Mouse (Mus musculus): Measurements from ENCODE around the gene Ccdc13. TPM values are rescaled to one million over a fixed set of nuclear protein-coding genes. Genes with fewer than 3 reads are reported as not detected.

Gene Ccdc13
- polyA plus RNA-seq (2016; fragmentation: Nextera tagmentation; extraction: Ambion mirVana): not detected in 2 replicates

DNA sequence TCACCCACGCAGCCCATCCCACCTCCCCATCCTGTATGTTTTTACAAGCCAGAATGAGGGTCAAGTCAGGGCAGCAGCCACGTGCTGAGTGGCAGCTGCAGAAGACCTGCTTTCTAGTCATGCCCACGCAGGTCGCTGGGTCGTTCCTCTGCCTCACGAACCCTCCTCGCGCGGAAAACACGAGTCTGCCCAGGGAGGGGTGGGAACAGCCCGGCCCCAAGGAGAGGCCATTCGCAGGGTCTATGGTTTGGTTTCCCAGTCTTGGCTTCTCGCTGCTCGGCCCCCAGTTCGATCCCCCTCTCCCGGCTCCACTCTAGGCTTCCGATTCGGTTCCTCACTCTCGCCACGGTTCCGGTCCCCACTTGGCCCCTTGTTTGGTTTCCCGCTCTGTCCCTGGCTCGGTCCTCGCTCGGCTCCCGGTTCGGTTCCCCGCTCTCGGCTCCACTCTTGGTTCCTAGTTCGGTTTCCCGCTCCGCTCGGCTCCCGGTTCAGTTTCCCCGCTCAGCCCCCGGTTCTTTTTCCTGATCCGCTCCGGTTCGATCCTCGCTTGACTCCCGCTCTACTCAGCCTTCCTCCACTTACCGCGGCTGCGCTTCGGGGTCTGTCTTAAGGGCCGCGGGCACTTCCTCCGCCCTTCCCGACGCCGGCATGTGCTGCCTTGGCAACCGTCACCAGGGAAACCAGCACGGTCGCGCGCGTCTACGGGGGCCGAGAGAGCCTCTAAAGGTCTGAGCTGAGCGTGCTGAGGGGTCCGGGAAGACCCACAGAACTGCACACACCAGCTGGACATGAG is at the start of gene Ccdc13:
Gene Ccdc13, minus strand, starts transcription at position 633 of the 793 bp plus-strand sequence.
- 0 out of 2 replicates have a peak, but pooled peaks cover 6% of the 10 kb centered on the region for H3K9me3 ChIP-seq (replicated peaks)
- ATAC-seq: peak; percentile 59; the same call in 1 of the 2 replicates
- H3K4me1 ChIP-seq: peaks cover 9% of the 10 kb centered on the region; the same call in 1 of the 2 replicates
- peak within 1 kb of the TSS; percentile 43; the same call in 1 of the 2 replicates for H3K9ac ChIP-seq
- 3% methylated on average over 61 of the region's 61 CpGs for WGBS (ENCODE audit: insufficient replicate concordance)
- peak within 1 kb of the TSS; percentile 48 for H3K4me3 ChIP-seq
- no peaks in the 10 kb centered on the region for H3K36me3 ChIP-seq
- H3K27ac ChIP-seq: no peak within 1 kb of the TSS
- peak within 1 kb of the TSS; percentile 71 for H3K4me2 ChIP-seq
- H3K27me3 ChIP-seq (replicated peaks): peaks cover 45% of the 10 kb centered on the region

DNA sequence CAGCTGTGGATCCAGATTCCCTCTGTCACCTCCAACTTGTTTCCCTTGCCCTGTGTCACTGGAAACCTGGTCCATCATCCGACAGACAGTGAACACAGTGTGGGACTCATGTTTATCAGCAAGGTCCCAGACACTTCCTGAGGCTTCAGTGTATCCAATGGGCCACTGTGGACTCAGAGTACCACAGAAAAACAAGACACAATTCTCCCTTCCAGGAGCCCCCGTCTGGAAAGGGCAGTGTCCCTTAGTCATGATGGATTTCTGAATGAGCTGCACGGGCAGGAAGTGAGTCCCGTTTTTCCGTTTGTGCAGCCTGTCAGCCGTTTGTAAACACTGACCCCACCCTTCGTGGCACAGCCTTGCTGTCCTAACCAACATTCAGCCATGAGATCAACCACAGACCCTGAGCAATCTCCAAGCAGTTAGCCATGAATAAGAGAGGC is 42.8 kb upstream of the Ccdc13 start:
- H3K27ac ChIP-seq: no peak overlapping the region
- H3K4me2 ChIP-seq: no peak overlapping the region
- H3K9me3 ChIP-seq (replicated peaks): no peaks in the 10 kb centered on the region
- WGBS (ENCODE audit: insufficient replicate concordance): 12% methylated on average over 7 of the region's 7 CpGs
- no peaks in the 10 kb centered on the region for H3K36me3 ChIP-seq
- no peaks in the 10 kb centered on the region for H3K27me3 ChIP-seq (replicated peaks)
- H3K4me3 ChIP-seq: no peak overlapping the region
- H3K4me1 ChIP-seq: 0 out of 2 replicates have a peak, but pooled peaks cover 5% of the 10 kb centered on the region
- ATAC-seq: peak; percentile 57
- H3K9ac ChIP-seq: no peak overlapping the region

DNA sequence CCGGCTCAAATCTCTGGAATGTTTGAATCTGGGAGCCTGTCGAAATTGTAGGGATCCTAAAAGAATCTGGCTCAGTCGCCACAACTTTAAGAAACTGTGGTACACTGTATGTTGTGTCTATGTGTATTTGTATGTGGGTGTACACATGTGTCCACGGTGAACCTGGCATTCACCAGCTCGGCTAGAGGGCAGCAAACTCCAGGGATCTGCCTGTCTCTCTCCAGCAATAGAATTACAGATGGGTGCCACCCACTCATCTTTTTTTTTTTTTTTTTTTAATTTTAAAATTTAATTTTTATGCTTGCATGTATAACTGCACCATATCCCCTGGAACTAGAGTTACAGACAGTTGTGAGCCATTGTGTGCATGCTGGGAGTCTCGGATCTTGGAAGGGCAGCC is 42.0 kb upstream of the Ccdc13 start:
- no peaks in the 10 kb centered on the region for H3K36me3 ChIP-seq
- peak overlapping the region; percentile 45; the same call in 1 of the 2 replicates for H3K27ac ChIP-seq
- 64% methylated on average over 6 of the region's 6 CpGs for WGBS (ENCODE audit: insufficient replicate concordance)
- no peak for ATAC-seq
- H3K27me3 ChIP-seq (replicated peaks): no peaks in the 10 kb centered on the region
- H3K4me2 ChIP-seq: no peak overlapping the region
- H3K4me3 ChIP-seq: no peak overlapping the region
- no peaks in the 10 kb centered on the region for H3K9me3 ChIP-seq (replicated peaks)
- H3K9ac ChIP-seq: no peak overlapping the region
- 0 out of 2 replicates have a peak, but pooled peaks cover 5% of the 10 kb centered on the region for H3K4me1 ChIP-seq

DNA sequence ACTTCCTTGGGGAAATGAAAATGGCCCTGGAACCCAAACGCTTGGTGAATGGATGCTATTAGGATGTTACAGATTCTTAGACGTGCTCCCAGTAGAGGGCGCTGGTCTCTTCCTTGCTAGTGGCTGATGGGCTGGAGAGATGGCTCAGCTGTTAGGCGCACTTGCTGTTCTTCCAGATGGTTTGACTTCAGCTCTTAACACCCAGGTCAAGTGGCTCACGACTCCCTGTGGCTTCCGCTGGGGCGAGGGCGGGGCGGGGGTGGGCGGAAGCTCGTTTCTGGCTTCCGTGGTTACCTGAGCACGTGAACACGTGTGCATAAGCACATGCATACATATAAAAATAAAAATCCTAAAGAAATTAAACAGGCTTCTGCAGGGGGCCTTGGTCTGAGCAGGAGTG is 41.6 kb upstream of the Ccdc13 start:
- H3K36me3 ChIP-seq: no peaks in the 10 kb centered on the region
- no peak overlapping the region for H3K27ac ChIP-seq
- no peak for ATAC-seq
- no peak overlapping the region for H3K4me2 ChIP-seq
- H3K4me1 ChIP-seq: 0 out of 2 replicates have a peak, but pooled peaks cover 5% of the 10 kb centered on the region
- H3K9ac ChIP-seq: no peak overlapping the region
- H3K27me3 ChIP-seq (replicated peaks): no peaks in the 10 kb centered on the region
- no peaks in the 10 kb centered on the region for H3K9me3 ChIP-seq (replicated peaks)
- 14% methylated on average over 14 of the region's 14 CpGs for WGBS (ENCODE audit: insufficient replicate concordance)
- H3K4me3 ChIP-seq: no peak overlapping the region

DNA sequence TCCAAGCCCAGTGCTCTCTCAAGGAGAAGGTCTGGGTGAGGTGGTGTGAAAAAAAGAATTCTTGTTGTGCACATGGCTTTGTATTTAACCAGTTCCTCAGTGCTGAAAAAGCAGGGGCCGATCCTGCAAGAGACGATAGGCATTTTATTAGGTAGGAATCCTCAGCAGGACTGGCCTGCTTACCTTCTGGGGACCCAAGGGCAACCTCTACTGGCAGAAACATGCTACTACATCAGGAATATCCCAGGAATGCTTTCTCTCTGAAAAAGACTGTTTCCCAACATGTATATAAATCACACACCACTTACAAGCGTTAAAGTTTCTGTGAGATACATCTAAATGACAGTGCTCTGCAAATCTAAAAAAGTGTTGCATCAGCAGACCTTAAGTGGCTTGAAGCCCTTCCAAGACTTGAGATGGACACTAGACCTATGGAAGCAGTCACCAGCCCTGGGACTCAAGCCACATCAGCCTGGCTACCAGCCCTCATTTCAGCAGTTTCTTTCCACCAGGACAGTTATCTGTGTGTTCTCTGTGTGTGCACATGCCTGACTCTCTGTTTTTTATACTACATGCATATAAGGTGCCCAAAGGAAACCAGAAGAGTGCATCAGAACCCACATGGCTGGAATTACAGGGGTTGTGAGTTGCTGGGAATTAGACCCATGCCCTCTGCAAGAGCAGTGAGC is 37.9 kb upstream of the Ccdc13 start:
- Histone ChIP-seq H3K4me1 (0 out of 2 replicates have a peak, but pooled peaks cover 5% of the 10 kb centered on the region), H3K36me3 (no peaks in the 10 kb centered on the region), H3K9ac (no peak overlapping the region), H3K27me3 (replicated peaks) (no peaks in the 10 kb centered on the region), H3K27ac (no peak overlapping the region), H3K4me2 (no peak overlapping the region), H3K4me3 (no peak overlapping the region), H3K9me3 (replicated peaks) (no peaks in the 10 kb centered on the region)
- ATAC-seq: no peak
- WGBS (ENCODE audit: insufficient replicate concordance): 27% methylated on average over 3 of the region's 3 CpGs

DNA sequence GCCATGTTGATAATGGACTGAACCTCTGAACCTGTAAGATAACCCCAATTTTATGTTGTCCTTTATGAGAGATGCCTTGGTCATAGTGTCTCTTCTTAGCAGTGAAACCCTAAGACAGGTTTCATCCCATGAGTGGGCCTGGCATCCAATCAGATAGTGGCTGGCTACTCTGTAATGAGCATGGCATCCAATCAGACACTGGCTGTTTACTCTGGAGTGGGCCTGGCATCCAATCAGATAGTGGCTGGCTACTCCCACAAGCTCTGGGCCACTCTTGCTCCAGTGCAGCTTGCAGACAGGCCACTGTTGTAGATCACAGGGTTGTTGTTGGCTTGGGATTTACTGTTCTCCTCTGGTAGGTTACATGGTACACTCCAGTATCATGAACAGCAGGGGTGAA is 34.3 kb upstream of the Ccdc13 start:
- Histone ChIP-seq H3K27ac (no peak overlapping the region), H3K9ac (no peak overlapping the region), H3K27me3 (replicated peaks) (no peaks in the 10 kb centered on the region), H3K4me1 (no peaks in the 10 kb centered on the region), H3K9me3 (replicated peaks) (no peaks in the 10 kb centered on the region), H3K4me3 (no peak overlapping the region), H3K36me3 (no peaks in the 10 kb centered on the region), H3K4me2 (no peak overlapping the region)
- ATAC-seq: no peak

DNA sequence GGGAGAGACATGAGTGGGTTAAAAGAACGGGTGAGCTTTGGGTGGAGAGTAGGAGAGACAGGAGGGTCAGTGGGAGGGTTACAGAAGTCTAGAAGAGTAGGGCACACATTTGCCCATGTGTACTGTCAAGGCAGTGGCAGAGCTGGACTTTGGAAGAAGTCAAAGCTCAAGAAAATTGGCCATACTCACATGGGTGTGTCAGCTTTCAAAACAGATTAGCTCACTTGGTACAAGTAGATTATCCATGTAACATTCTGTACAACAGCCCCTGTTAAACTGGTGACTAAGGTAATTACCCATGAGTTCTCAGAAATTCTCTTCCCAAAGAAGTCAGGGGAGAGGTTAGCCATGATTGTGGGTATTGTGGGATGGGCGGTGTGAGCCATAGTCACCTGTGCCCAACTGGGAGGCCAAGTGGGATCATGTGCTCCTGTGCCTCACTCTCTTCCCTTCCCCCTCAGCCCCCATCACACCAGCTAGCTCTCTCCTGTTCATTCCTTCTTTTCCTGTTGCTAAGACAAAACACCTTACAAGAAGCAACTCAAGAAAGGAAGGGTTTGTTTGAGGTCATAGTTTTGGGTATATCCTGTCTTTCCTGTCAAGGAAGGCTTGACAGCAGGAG is 32.9 kb upstream of the Ccdc13 start:
- Histone ChIP-seq H3K9ac (no peak overlapping the region), H3K9me3 (replicated peaks) (no peaks in the 10 kb centered on the region), H3K4me3 (no peak overlapping the region), H3K36me3 (no peaks in the 10 kb centered on the region), H3K4me1 (no peaks in the 10 kb centered on the region), H3K27me3 (replicated peaks) (no peaks in the 10 kb centered on the region), H3K27ac (no peak overlapping the region), H3K4me2 (no peak overlapping the region)
- 71% methylated on average over 2 of the region's 2 CpGs for WGBS (ENCODE audit: insufficient replicate concordance)
- ATAC-seq: no peak

DNA sequence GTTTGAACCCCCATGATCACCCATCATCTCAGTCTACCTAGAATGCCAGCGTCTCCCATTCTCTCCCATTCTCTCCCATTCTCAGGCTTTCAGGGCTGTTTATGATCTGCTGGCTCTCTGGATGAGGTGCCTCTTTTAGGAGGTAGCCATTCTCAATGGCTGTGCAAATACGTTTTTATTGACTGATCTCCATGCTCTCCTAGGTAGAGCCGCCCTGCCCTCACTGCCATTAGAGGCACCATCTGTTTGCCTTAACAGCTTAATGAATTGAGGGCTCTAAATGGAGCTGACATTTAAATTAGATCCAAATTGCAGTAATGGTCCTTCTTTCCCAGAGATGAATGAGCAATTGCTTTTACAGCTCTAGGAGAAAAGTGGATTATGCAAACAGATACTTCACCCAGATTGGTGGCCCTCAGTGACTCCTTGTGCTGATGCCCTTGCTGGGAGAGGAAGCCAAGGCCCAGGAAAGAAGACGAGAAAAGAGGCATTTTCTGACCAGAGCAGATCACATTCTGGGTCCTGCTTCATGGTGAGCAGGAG is 30.8 kb upstream of the Ccdc13 start:
- Histone ChIP-seq H3K27ac (no peak overlapping the region), H3K36me3 (no peaks in the 10 kb centered on the region), H3K4me1 (no peaks in the 10 kb centered on the region), H3K4me2 (no peak overlapping the region), H3K4me3 (no peak overlapping the region), H3K9ac (no peak overlapping the region), H3K9me3 (replicated peaks) (no peaks in the 10 kb centered on the region), H3K27me3 (replicated peaks) (no peaks in the 10 kb centered on the region)
- WGBS (ENCODE audit: insufficient replicate concordance): 52% methylated on average over 4 of the region's 4 CpGs
- no peak for ATAC-seq

DNA sequence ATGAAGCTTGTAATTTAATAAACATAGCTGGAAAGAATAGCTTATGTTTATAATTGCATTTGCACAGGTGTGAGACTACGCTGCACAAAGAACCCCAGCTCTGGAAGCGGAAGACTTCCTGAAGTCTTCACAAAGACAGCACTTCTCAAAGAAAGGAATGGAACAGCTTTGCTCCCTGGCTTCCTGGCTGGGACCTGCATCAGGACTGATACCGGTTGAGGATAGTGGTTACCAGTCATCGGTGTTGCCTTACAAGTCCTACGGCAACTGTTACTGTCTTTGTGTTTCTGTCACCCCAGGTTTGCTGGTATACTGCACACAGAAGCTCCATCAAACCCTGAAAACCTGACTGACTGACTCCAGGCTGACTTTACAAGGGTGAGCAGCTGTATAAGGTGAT is 30.2 kb upstream of the Ccdc13 start:
- H3K4me2 ChIP-seq: no peak overlapping the region
- WGBS (ENCODE audit: insufficient replicate concordance): 76% methylated on average over 5 of the region's 5 CpGs
- H3K27me3 ChIP-seq (replicated peaks): no peaks in the 10 kb centered on the region
- H3K9ac ChIP-seq: no peak overlapping the region
- H3K4me3 ChIP-seq: no peak overlapping the region
- no peaks in the 10 kb centered on the region for H3K36me3 ChIP-seq
- H3K4me1 ChIP-seq: no peaks in the 10 kb centered on the region
- no peaks in the 10 kb centered on the region for H3K9me3 ChIP-seq (replicated peaks)
- H3K27ac ChIP-seq: no peak overlapping the region
- ATAC-seq: no peak

DNA sequence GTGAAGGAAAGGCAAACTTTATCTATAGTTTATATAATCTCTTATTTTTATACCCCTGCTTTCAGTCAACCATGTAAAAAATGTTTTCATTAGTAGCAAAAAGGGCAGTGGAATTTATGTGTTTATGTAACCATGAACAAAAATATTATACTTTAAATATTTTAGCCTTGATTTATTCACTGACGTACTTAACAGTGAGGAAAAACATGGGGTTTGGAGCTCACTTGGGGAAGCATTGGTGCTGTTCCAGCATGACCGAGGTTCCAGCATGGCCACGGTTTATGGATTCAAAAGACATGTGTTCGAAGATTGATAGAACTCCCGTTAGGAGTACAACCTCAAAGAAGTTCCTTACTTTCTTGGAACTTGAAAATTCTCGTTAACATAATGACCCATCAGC is 29.0 kb upstream of the Ccdc13 start:
- no peaks in the 10 kb centered on the region for H3K9me3 ChIP-seq (replicated peaks)
- H3K27ac ChIP-seq: no peak overlapping the region
- H3K36me3 ChIP-seq: no peaks in the 10 kb centered on the region
- WGBS (ENCODE audit: insufficient replicate concordance): 69% methylated on average over 6 of the region's 6 CpGs
- H3K4me2 ChIP-seq: no peak overlapping the region
- no peak for ATAC-seq
- no peak overlapping the region for H3K9ac ChIP-seq
- H3K27me3 ChIP-seq (replicated peaks): no peaks in the 10 kb centered on the region
- no peaks in the 10 kb centered on the region for H3K4me1 ChIP-seq
- no peak overlapping the region for H3K4me3 ChIP-seq

DNA sequence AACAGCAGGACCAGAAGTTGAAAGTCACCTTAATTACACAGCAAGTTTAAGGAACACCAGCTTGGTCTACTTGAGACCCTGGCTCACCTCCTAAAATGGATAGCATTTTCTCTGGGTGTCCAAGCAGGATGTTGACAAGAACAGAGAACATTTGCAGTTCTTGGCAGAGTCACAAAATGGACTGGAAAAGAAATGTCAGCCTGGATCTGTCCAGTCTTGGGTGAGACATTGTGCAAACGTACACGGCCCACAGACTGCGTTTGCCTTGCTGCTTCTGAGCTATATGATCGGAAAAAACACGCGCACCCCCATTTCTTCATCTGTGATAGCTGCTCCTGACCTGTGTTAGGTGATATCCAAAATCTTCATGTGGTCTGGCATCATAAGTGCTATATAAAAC is 28.4 kb upstream of the Ccdc13 start:
- no peaks in the 10 kb centered on the region for H3K4me1 ChIP-seq
- H3K4me3 ChIP-seq: no peak overlapping the region
- ATAC-seq: no peak
- no peaks in the 10 kb centered on the region for H3K27me3 ChIP-seq (replicated peaks)
- H3K4me2 ChIP-seq: no peak overlapping the region
- no peaks in the 10 kb centered on the region for H3K9me3 ChIP-seq (replicated peaks)
- H3K9ac ChIP-seq: no peak overlapping the region
- H3K27ac ChIP-seq: no peak overlapping the region
- H3K36me3 ChIP-seq: no peaks in the 10 kb centered on the region
- WGBS (ENCODE audit: insufficient replicate concordance): 80% methylated on average over 6 of the region's 6 CpGs
